Mouse (Mus musculus) left cerebral cortex, adult 8-10 months (tissue): ENCODE results near the gene Alkbh8. TPM values are rescaled to one million over a fixed set of nuclear protein-coding genes. Genes with fewer than 3 reads are reported as not detected.

Source experiments
- total RNA-seq, 4 experiments: library from RNA; stranded (reverse); gene quantifications; 2 replicates each; pipeline ENCODE4 v1.2.4; 2022

The Alkbh8 gene
- total RNA-seq, 4 experiments from 2014 or later, result 34.6 to 42.4 (median 42.1) TPM

Other genes starting within 250 kb of the Alkbh8 start
- gene Cwf19l2, start 68.5 kb downstream of the Alkbh8 start, total RNA-seq, result 10 to 100 TPM; 19.4 to 22.1 (median 20.8) TPM
- gene Gucy1a2, start 197.6 kb downstream of the Alkbh8 start, total RNA-seq, result 10 to 100 TPM; 73.0 to 92.5 (median 83.5) TPM